Mouse (Mus musculus) kidney, postnatal 0 days (tissue): ENCODE results near the gene Mmel1. TPM values are rescaled to one million over a fixed set of nuclear protein-coding genes. Genes with fewer than 3 reads are reported as not detected.

Source experiments
- ATAC-seq: fragments of 200-750 bp; cut with Nextera tagmentation; replicated peaks from 2 replicates; pipeline ENCODE4 v1.8.0; 2017; ENCODE audit warnings: low read depth, moderate number of reproducible peaks, moderate TSS enrichment, moderate library complexity; ENCODE audit not compliant: low FRiP score
- DNase-seq: peaks from one replicate; pipeline ENCODE4 v3.0.0-alpha.2; 2016; ENCODE audit warnings: low spot score
- H3K27ac ChIP-seq: fragments of 300-500 bp; sonication (generic); 2 replicates; pipeline ENCODE4 v1.5.1; 2014; ENCODE audit warnings: mild to moderate bottlenecking
- H3K27me3 ChIP-seq: fragments of 300-500 bp; sonication (generic); 2 replicates; pipeline ENCODE4 v1.6.1; 2014; ENCODE audit warnings: low read length, mixed read lengths; ENCODE audit not compliant: insufficient read depth
- H3K36me3 ChIP-seq: fragments of 300-500 bp; sonication (generic); 2 replicates; pipeline ENCODE4 v1.6.1; 2014; ENCODE audit warnings: low read length, mixed read lengths; ENCODE audit not compliant: insufficient read depth
- H3K4me1 ChIP-seq: fragments of 300-500 bp; sonication (generic); replicated peaks from 2 replicates; pipeline ENCODE4 v1.6.1; 2014; ENCODE audit warnings: antibody characterized with exemption, low read length, mixed read lengths; ENCODE audit not compliant: insufficient read depth
- H3K4me2 ChIP-seq: fragments of 300-500 bp; sonication (generic); 2 replicates; pipeline ENCODE4 v1.6.1; 2014; ENCODE audit warnings: mild to moderate bottlenecking, low read length, moderate library complexity, mixed read lengths
- H3K4me3 ChIP-seq: fragments of 300-500 bp; sonication (generic); replicated peaks from 2 replicates; pipeline ENCODE4 v1.5.1; 2014; ENCODE audit warnings: low read depth, low read length
- H3K9ac ChIP-seq: fragments of 300-500 bp; sonication (generic); 2 replicates; pipeline ENCODE4 v1.6.1; 2014; ENCODE audit warnings: low read depth, low read length
- H3K9me3 ChIP-seq: fragments of 300-500 bp; sonication (generic); replicated peaks from 2 replicates; pipeline ENCODE4 v1.6.1; 2016; ENCODE audit warnings: low read length, inconsistent platforms, mixed read lengths
- CTCF ChIP-seq: IDR thresholded peaks from 2 replicates; pipeline ENCODE4 v1.5.1; 2016; ENCODE audit warnings: antibody characterized with exemption, low read depth, mild to moderate bottlenecking, moderate library complexity
- WGBS: fragments of 180-500 bp; shearing (Covaris S2); extraction: QIAGEN DNeasy Blood & Tissue Kit; methylation state at CpG from one replicate; pipeline ENCODE4 v1.1.7; 2014; 5-methylcytosine and 5-hydroxymethylcytosine counted together
- polyA plus RNA-seq: library from polyadenylated mRNA; unstranded; fragments of >200 nt; fragmentation: Nextera tagmentation; extraction: Ambion mirVana; gene quantifications from 2 replicates; pipeline ENCODE4 v1.2.1, GENCODE M21; 2015

Gene Mmel1
- polyA plus RNA-seq, 1 experiment from 2014 or later: not detected

DNA sequence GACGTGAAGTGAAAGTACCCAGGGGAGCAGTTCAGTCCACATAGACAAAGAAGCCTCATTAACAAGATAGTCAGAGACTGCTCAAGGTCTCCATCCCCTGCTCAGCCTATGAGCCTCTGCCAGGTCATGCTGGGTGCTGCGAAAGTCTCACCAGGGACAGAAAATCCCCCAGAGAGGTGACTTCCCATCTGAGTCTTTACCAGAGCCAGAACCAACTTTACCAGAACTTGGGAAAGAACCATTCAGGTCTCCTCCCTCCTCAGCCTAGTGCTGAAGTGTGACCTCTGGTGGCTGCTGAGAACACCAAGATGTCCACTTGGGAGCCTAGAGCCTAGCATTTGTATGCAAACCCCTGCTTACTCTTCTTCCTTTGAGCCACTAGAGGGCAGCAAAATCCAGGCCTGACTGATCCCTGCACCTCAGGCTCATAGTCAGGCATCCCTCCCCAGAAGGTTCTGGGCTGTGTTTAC, 74.8 kb downstream of the Mmel1 start:
- H3K9me3 ChIP-seq: no peaks in the 10 kb centered on the region
- peak; percentile 97 for TF ChIP-seq CTCF
- peak; percentile 97 for DNase-seq
- no peak overlapping the region for H3K27ac ChIP-seq
- WGBS: 16% methylated on average over 2 of the region's 2 CpGs
- H3K4me2 ChIP-seq: no peak overlapping the region
- H3K36me3 ChIP-seq: no peaks in the 10 kb centered on the region
- H3K4me1 ChIP-seq: no peaks in the 10 kb centered on the region
- ATAC-seq: peak; percentile 60
- H3K4me3 ChIP-seq: no peak overlapping the region
- no peak overlapping the region for H3K9ac ChIP-seq
- 0 out of 2 replicates have a peak, but pooled peaks cover 4% of the 10 kb centered on the region for H3K27me3 ChIP-seq

Other genes with a start within 250 kb of the Mmel1 start
- gene Prdm16, start 232.7 kb upstream of the Mmel1 start, polyA plus RNA-seq: 19.0 and 22.5 TPM in 2 replicates
- gene Actrt2, start 201.7 kb upstream of the Mmel1 start, polyA plus RNA-seq: not detected in 2 replicates
- gene Ttc34, start 32.1 kb upstream of the Mmel1 start, polyA plus RNA-seq: 0.30 and 0.34 TPM in 2 replicates
- gene Fam213b, start 29.6 kb downstream of the Mmel1 start, polyA plus RNA-seq: 40.6 and 42.0 TPM in 2 replicates
- gene Tnfrsf14, start 59.0 kb downstream of the Mmel1 start, polyA plus RNA-seq: 0.75 and 1.3 TPM in 2 replicates
- 5.8 and 6.2 TPM in 2 replicates for gene Hes5, start 91.3 kb downstream of the Mmel1 start, polyA plus RNA-seq
- 30.4 TPM in 2 replicates for gene Pank4, start 94.5 kb downstream of the Mmel1 start, polyA plus RNA-seq
- 2.1 and 2.3 TPM in 2 replicates for gene Plch2, start 187.2 kb downstream of the Mmel1 start, polyA plus RNA-seq
- gene Pex10, start 197.4 kb downstream of the Mmel1 start, polyA plus RNA-seq: 18.3 and 19.7 TPM in 2 replicates
- 194 and 205 TPM in 2 replicates for gene Rer1, start 216.8 kb downstream of the Mmel1 start, polyA plus RNA-seq
- gene Morn1, start 217.0 kb downstream of the Mmel1 start, polyA plus RNA-seq: 7.0 and 7.6 TPM in 2 replicates